Mouse (Mus musculus): Measurements from ENCODE around the gene Mindy3.
A peak's percentile ranks its signal among the peaks of the same experiment; 100 is the strongest.

Gene Mindy3

DNA sequence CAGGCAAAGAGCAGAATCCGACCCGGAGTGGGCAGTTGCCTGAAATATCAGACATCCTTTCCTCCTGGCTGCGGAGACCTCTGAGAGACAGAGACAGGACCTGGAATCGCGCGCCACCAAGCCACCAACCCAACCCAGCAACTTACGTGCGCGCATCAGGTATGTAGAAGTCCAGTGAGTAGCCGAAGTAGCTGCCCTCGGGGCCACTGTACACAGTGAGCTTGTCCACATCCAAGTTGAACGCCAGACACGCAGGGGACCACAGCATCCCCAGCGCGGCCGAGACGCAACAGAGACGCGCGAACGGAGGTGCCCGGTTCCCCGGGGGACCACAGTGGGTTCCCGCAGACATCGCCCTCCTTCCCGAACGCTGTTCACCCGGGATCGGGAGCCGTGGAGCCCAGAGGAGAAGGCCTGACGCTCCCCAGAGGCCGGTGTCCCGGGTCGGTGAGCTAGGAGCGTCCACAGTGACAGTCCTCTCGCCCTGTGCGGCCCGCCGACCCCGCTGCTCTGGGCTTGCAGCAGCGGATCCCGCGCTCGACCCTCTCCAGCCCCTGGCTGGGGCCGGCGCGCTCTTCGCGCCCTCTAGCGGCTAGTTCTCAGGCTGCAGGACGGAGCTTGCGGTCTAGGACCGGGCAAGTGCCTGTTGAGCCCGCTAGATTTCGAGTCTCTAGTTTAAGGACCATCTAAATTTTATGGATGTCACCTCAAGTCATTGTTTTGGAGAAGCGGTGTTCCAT, 117.7 kb downstream of the Mindy3 start, which contains the start of gene Itga8:
Gene Itga8 (minus strand): TSS at position 492 of the 740 bp plus-strand sequence.
- DNase-seq (ENCODE audit: low spot score in 2 of 2), result peak; percentile 85 to 86

DNA sequence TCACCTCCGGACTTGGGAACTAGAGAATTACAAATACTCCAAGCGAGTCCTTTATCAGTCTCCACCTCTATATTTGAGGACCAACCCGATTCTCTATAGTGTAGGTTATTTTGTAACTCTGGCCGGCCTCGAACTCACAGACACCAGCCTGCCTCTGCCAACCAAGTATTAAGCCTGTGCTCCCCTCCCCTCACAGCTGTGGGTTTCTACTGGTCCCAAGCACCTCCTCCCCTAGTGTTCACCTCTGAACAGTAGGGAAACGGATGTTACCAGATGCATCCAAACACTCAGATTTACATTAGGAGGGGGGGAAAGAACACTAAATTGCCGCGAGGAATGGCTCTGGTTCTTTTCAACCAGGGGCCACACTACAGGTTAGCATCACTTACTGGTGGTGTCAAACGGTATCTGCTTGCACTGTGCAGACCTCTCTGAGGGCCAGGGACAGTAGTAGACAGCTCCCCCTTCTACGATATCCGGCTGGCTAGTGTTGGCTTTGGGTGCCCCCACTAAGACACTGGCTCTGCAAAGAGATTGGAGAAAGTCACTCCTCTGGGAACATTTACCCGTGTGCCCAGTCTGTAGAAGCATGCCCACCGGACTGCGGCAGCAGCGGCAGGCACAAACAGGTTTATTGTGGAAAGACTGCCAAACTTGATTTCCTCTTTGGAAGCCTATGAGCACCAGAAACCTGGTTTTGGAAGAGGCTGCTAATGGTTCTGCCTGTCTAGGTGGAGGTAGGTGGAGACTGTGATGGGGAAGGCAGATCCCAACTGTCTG, 118.6 kb downstream of the Mindy3 start:
- DNase-seq (ENCODE audit: low spot score in 2 of 2), result peak in 1 of 2 experiments; percentile 34

DNA sequence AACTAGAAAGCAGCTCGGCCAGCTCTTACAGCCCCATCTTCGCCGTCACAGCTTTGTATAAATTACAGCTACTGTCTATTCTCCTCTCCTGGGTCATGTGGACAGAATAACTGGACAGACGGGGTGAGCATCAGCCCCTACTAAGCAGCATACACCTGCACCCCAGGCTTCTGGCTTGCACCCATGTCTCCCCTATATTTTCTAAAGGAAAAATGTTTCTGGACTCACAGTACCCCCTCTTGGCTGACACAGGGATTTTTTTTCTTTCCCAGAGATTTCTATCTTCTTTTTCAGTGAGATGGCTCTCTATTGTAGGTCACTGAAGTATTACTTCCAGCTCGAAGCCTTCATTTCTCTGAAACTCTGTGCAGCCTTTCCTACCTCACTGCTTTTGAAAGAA, 122.0 kb downstream of the Mindy3 start:
- DNase-seq (ENCODE audit: low spot score in 2 of 2), result no peak

All from frontal cortex, postnatal 36 days (tissue).